Comparison of ENCODE assay signal across 23 mouse cellular contexts in genomic region chr10:36774898-36775297, GRCm38 (mm10).
A peak's percentile ranks its signal among the peaks of the same experiment; 100 is the strongest.
DNase-seq lines count a peak whose midpoint lies in the region; ATAC-seq and TF ChIP-seq lines count a peak whose summit lies in the region.
"Had no signal": no experiment of that assay in that cellular context is flagged by ENCODE, and none has a peak within 500 bp of the region (broad histone marks: within the 10 kb centered on the region; RNA-seq: fewer than 3 reads in every experiment).

No protein-coding gene starts in this region.

- ATAC-seq in forebrain, embryonic 13.5 days: 0 out of 2 replicates have a peak, but pooled peaks have one; percentile 43
- no peak; the same call in 1 of the 2 replicates for ATAC-seq in forebrain, embryonic 16.5 days
- ATAC-seq in hindbrain, embryonic 14.5 days (ENCODE audit: low FRiP score): peak; percentile 31; the same call in 1 of the 2 replicates
- ATAC-seq in hindbrain, postnatal 0 days: no peak
- ATAC-seq in hindbrain, embryonic 16.5 days: 0 out of 2 replicates have a peak, but pooled peaks have one; percentile 24
- ATAC-seq: forebrain, embryonic 15.5 days; intestine, embryonic 15.5 days; Patski had no signal

- H3K4me1 ChIP-seq in forebrain, embryonic 13.5 days: no peaks in the 10 kb centered on the region
- no peaks in the 10 kb centered on the region for H3K4me1 ChIP-seq in forebrain, embryonic 16.5 days (replicated peaks; ENCODE audit: control insufficient read depth, insufficient read depth, low read length)
- H3K4me1 ChIP-seq in hindbrain, embryonic 14.5 days (replicated peaks; ENCODE audit: control insufficient read depth, insufficient read depth, low read length): no peaks in the 10 kb centered on the region
- H3K4me1 ChIP-seq in hindbrain, postnatal 0 days (ENCODE audit: insufficient read depth, low read length): no peaks in the 10 kb centered on the region
- H3K4me1 ChIP-seq in hindbrain, embryonic 16.5 days (ENCODE audit: control insufficient read depth, insufficient read depth, low read depth, low read length): no peaks in the 10 kb centered on the region
- H3K4me1 ChIP-seq: embryonic facial prominence, embryonic 15.5 days; forebrain, embryonic 10.5 days; forebrain, embryonic 15.5 days; heart, embryonic 12.5 days; intestine, embryonic 15.5 days had no signal

- no peak overlapping the region for H3K9ac ChIP-seq in forebrain, embryonic 13.5 days
- H3K9ac ChIP-seq in forebrain, embryonic 16.5 days (replicated peaks; ENCODE audit: low read depth, low read length): no peak overlapping the region
- no peak overlapping the region for H3K9ac ChIP-seq in hindbrain, embryonic 14.5 days
- no peak overlapping the region for H3K9ac ChIP-seq in hindbrain, postnatal 0 days (replicated peaks; ENCODE audit: low read length)
- no peak overlapping the region for H3K9ac ChIP-seq in hindbrain, embryonic 16.5 days (ENCODE audit: low read depth, low read length)
- H3K9ac ChIP-seq: embryonic facial prominence, embryonic 15.5 days; forebrain, embryonic 15.5 days; heart, embryonic 12.5 days; intestine, embryonic 15.5 days had no signal

- no peak overlapping the region for H3K4me3 ChIP-seq in forebrain, embryonic 13.5 days
- no peak overlapping the region for H3K4me3 ChIP-seq in forebrain, embryonic 16.5 days (replicated peaks; ENCODE audit: low read length)
- no peak overlapping the region for H3K4me3 ChIP-seq in hindbrain, embryonic 14.5 days (replicated peaks; ENCODE audit: low read length)
- no peak overlapping the region for H3K4me3 ChIP-seq in hindbrain, postnatal 0 days (ENCODE audit: low read length)
- no peak overlapping the region for H3K4me3 ChIP-seq in hindbrain, embryonic 16.5 days (ENCODE audit: low read length)
- H3K4me3 ChIP-seq: embryonic facial prominence, embryonic 15.5 days; erythroblast, embryonic 14.5 days; forebrain, embryonic 10.5 days; forebrain, embryonic 15.5 days; heart, adult 2 months; heart, embryonic 12.5 days; intestine, embryonic 15.5 days had no signal

- no peak overlapping the region for H3K4me2 ChIP-seq in forebrain, embryonic 13.5 days
- no peak overlapping the region for H3K4me2 ChIP-seq in forebrain, embryonic 16.5 days (ENCODE audit: low read length)
- H3K4me2 ChIP-seq in hindbrain, embryonic 14.5 days (replicated peaks): no peak overlapping the region
- H3K4me2 ChIP-seq in hindbrain, postnatal 0 days (ENCODE audit: low read depth, low read length): no peak overlapping the region
- H3K4me2 ChIP-seq in hindbrain, embryonic 16.5 days (ENCODE audit: low read length): no peak overlapping the region
- H3K4me2 ChIP-seq: embryonic facial prominence, embryonic 15.5 days; forebrain, embryonic 15.5 days; heart, embryonic 12.5 days; intestine, embryonic 15.5 days had no signal

- no peaks in the 10 kb centered on the region for H3K27me3 ChIP-seq in forebrain, embryonic 13.5 days
- H3K27me3 ChIP-seq in forebrain, embryonic 16.5 days (replicated peaks; ENCODE audit: control insufficient read depth, insufficient read depth, low read length): no peaks in the 10 kb centered on the region
- H3K27me3 ChIP-seq in hindbrain, embryonic 14.5 days (ENCODE audit: control insufficient read depth, insufficient read depth, low read length): no peaks in the 10 kb centered on the region
- H3K27me3 ChIP-seq in hindbrain, postnatal 0 days (ENCODE audit: insufficient read depth, low read length): no peaks in the 10 kb centered on the region
- H3K27me3 ChIP-seq in hindbrain, embryonic 16.5 days (replicated peaks; ENCODE audit: control insufficient read depth, insufficient read depth, low read length): no peaks in the 10 kb centered on the region
- H3K27me3 ChIP-seq: CH12.LX; embryonic facial prominence, embryonic 15.5 days; forebrain, embryonic 15.5 days; heart, embryonic 12.5 days; intestine, embryonic 15.5 days; Patski had no signal

- no peaks in the 10 kb centered on the region for H3K9me3 ChIP-seq in forebrain, embryonic 13.5 days (replicated peaks)
- H3K9me3 ChIP-seq in forebrain, embryonic 16.5 days (ENCODE audit: control insufficient read depth, low read length): no peaks in the 10 kb centered on the region
- no peaks in the 10 kb centered on the region for H3K9me3 ChIP-seq in hindbrain, embryonic 14.5 days (ENCODE audit: control insufficient read depth, low read length)
- no peaks in the 10 kb centered on the region for H3K9me3 ChIP-seq in hindbrain, postnatal 0 days (ENCODE audit: low read length)
- H3K9me3 ChIP-seq in hindbrain, embryonic 16.5 days (ENCODE audit: control insufficient read depth, low read length): no peaks in the 10 kb centered on the region
- H3K9me3 ChIP-seq: embryonic facial prominence, embryonic 15.5 days; forebrain, embryonic 10.5 days; forebrain, embryonic 15.5 days; heart, embryonic 12.5 days; intestine, embryonic 15.5 days had no signal

- TF ChIP-seq CTCF in hindbrain, postnatal 0 days (IDR thresholded peaks at IDR 0.05; ENCODE audit: low read depth): no peak

- DNase-seq in hindbrain, embryonic 14.5 days (ENCODE audit: low spot score): no peak
- DNase-seq in hindbrain, postnatal 0 days (ENCODE audit: low spot score): no peak
- peak; percentile 6 for DNase-seq in ZHBTc4 (ENCODE audit: low read depth, low spot score)
- DNase-seq in right cerebral cortex, postnatal 4 days: no peak
- DNase-seq in layer of hippocampus, postnatal 25 days (ENCODE audit: extremely low spot score in 1 of 2, low spot score in 1 of 2): no peak
- DNase-seq: adrenal gland, postnatal 10 days; cerebellum, adult 11-12 months; cerebellum, adult 9-11 months; cerebellum, postnatal 36 days; gastrocnemius, postnatal 10 days; heart, adult 2 months; kidney, adult 18-20 months had no signal

- H3K27ac ChIP-seq in forebrain, embryonic 13.5 days: no peak overlapping the region
- H3K27ac ChIP-seq in forebrain, embryonic 16.5 days (ENCODE audit: low read length): no peak overlapping the region
- no peak overlapping the region for H3K27ac ChIP-seq in hindbrain, embryonic 14.5 days
- no peak overlapping the region for H3K27ac ChIP-seq in hindbrain, postnatal 0 days
- H3K27ac ChIP-seq in hindbrain, embryonic 16.5 days (ENCODE audit: low read depth, low read length): no peak overlapping the region
- H3K27ac ChIP-seq: embryonic facial prominence, embryonic 15.5 days; forebrain, embryonic 10.5 days; forebrain, embryonic 15.5 days; heart, adult 2 months; intestine, embryonic 15.5 days had no signal

- WGBS in forebrain, embryonic 13.5 days: 86% methylated on average over 6 of the region's 6 CpGs
- WGBS in forebrain, embryonic 16.5 days: 80% methylated on average over 6 of the region's 6 CpGs
- WGBS in hindbrain, embryonic 14.5 days: 84% methylated on average over 6 of the region's 6 CpGs
- WGBS in hindbrain, postnatal 0 days: 83% methylated on average over 6 of the region's 6 CpGs
- WGBS in hindbrain, embryonic 16.5 days: 89% methylated on average over 6 of the region's 6 CpGs

- H3K36me3 ChIP-seq in forebrain, embryonic 13.5 days (ENCODE audit: poor library complexity, severe bottlenecking): no peaks in the 10 kb centered on the region
- no peaks in the 10 kb centered on the region for H3K36me3 ChIP-seq in forebrain, embryonic 16.5 days (ENCODE audit: control insufficient read depth, insufficient read depth)
- no peaks in the 10 kb centered on the region for H3K36me3 ChIP-seq in hindbrain, embryonic 14.5 days (replicated peaks; ENCODE audit: control insufficient read depth, insufficient read depth)
- no peaks in the 10 kb centered on the region for H3K36me3 ChIP-seq in hindbrain, postnatal 0 days (ENCODE audit: insufficient read depth, low read length)
- H3K36me3 ChIP-seq in hindbrain, embryonic 16.5 days (ENCODE audit: control insufficient read depth, insufficient read depth, low read length): no peaks in the 10 kb centered on the region
- H3K36me3 ChIP-seq: embryonic facial prominence, embryonic 15.5 days; forebrain, embryonic 10.5 days; forebrain, embryonic 15.5 days; heart, embryonic 12.5 days; intestine, embryonic 15.5 days had no signal

Comparison
In these comparisons a context has a peak if more than half of its experiments do, and no peak if none do; other contexts are left out.
1. ATAC-seq: peak in forebrain, embryonic 13.5 days (single experiment), hindbrain, embryonic 14.5 days (single experiment) and hindbrain, embryonic 16.5 days (single experiment); none in forebrain, embryonic 16.5 days (single experiment) and hindbrain, postnatal 0 days (single experiment).